Mouse (Mus musculus): ENCODE results near the gene Dgkz. TPM values are rescaled to one million over a fixed set of nuclear protein-coding genes. Genes with fewer than 3 reads are reported as not detected.
A peak's percentile ranks its signal among the peaks of the same experiment; 100 is the strongest.

Gene Dgkz
- total RNA-seq, 4 experiments from 2014 or later = 463 to 479 (median 474) TPM

DNA sequence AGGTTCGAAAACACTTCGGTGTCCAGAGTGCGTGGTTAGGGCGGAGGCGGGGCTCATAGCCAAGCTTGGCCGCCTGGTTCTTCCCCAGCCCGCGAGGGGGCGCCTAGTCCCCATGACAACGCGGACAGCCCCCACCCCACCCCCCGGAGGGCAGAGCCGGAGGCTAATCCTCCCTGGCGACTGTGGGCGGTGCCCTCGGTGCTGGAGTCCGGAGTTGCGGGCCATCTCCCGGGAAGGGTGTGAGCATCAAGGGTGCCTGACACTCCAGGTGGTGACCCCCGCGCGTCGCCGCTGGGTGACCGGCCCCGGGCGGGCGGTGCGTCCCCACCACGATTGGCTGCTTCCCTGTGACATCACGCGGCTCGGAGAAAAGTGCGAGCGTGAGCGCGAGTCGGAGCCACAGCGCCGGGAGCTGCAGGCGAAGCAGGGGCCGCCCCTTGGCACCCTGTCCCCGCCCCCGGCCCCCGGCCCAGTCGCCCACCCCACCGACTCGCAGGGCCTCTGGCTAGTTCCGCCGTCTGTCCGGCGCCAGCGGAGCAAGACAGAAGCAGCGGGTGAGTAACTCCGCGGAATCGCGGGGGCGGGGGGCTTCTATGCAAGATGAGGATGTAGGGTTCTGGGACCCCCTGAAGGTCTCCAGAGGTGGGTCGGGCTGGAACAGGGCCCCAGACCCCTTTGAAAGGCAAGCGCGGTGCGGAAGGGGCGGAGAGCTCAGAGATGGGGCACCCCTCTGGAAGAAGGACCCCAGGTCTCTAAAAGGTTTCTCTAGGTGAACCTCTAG, 53.7 kb downstream of the Dgkz start:
- peak in 1 of 2 experiments; percentile 77 for DNase-seq (ENCODE audit: low spot score in 2 of 2)

DNA sequence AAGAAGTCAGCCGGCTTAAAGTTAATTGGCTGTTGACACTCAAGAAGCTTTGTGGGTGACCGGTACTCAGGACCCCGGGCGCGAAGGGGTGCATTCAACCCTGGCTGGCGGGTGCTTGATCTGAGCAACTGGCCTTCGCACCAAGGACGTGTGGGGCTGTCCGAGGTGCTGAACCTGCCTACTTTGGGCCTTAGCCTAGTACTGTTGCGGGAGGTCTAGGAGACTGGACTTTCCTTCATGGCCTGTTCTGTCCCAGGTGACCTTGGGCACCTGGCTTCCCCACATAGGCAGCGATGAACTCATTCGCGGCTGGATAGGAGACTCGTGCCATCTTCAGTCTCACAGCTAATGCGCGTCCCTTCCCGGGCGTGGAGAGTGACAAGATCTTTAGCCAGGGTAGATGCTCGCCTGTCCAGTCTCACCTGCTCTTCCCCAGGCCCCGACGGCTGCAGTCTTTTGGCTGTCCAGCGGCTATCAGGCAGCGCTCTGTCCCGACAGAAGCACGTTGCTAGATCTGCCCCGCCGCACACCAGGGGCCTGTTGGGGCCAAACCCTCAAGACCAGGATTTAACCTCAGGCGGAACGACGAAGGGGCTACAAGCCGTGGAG, 54.4 kb downstream of the Dgkz start:
- DNase-seq (ENCODE audit: low spot score in 2 of 2) = no peak

DNA sequence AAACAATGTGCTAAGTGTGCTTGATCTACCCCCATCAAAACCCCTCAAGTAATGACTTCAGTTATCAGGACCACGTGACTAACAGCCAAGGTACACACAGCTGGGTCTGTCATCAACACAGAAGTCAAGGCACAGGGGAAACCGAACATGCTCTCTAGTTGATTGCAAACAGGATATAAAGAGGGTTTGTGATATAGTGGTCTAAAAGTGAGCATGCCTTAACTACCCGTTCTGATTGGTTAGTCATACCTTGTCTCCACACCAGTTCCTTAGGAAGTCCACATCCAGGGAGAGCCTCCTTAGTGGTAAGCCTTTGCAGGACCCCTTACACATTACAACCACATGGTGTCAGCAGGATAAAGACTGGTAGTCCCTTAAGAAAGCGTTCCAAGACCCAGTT, 55.5 kb downstream of the Dgkz start:
- no peak for DNase-seq (ENCODE audit: low spot score in 2 of 2)

DNA sequence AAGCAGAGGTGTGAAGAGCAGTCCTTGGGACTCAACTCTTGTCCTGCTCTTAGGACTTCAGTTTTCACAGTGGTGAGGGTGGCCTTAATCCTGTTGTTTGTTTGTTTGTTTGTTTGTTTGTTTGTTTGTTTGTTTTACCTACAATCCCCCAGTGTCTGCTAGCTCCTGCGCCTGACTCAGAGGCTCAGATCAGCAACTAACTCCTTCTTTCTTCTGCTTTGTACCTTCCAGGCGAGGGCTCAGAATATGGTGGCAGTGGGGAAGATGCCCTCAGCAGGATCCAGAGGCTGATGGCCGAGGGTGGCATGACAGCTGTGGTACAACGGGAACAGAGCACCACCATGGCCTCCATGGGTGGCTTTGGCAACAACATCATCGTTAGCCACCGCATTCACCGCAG, 58.6 kb downstream of the Dgkz start:
- no peak for DNase-seq (ENCODE audit: low spot score in 2 of 2)

DNA sequence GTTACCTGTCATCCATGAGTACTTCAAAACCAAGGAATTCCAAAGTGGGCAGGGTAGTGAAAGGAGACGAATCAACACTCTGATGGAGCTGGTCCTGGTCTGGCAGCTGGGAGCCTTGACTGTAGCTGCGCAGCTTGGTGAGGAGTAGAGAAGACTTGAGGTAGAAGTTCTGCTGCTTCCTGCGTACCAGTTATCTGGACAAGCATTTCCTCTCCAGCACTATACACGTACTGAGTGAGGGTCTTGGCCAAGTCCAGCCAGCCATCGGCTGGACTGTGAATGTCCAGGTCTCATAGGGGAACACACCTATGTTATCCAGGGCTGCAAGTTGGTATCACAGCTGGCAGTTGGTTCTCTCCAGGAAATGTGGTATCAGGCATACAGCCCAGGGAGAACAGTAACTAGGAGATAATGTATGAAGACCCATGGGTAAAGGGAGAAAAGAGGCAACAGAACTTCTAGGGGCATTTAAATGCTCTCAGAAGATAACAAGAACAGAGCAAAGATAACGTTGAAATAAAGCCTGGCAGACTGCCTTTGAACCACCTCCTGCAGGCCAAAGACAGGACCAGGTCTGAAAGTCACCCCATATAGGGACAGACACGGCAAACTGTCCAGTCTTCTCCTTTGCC, 59.2 kb downstream of the Dgkz start:
- DNase-seq (ENCODE audit: low spot score in 2 of 2) = no peak

DNA sequence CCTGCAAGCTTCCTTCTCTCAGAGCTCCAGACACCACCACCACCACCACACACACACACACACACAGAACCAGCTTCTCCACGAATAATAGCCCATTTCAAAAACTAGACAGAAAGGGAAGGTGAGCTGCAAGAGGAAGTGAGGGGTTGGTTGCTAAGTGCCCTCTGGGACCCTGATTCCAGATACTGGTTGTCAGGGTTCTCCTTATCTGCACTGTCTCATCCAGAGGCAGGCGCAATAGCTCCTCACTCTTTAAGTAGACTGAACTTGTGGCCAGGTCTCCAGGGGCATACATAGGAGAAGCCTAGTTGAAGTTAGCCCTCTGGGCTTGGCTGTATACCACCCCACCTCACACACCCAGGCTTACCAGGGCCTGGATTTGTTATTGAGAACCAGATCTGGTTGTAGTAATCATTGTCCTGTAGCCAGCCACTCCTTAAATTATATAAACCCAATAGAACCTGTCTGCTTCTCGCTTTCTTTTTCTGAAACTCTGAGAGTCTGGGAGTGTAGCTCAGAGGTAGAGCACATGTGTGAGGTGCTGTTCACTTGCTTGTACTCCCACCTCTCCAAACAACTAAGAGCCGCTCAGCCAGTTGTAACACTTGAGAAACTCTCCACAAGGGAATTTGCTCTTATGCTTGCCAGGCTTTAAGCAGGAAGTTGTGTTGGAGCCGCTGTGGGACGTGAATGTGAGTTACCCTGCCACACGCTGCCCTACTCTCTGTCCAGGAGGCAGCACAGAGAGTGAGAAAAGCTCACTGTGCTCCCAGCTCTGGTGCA, 62.1 kb downstream of the Dgkz start:
- no peak for DNase-seq (ENCODE audit: low spot score in 2 of 2)

DNA sequence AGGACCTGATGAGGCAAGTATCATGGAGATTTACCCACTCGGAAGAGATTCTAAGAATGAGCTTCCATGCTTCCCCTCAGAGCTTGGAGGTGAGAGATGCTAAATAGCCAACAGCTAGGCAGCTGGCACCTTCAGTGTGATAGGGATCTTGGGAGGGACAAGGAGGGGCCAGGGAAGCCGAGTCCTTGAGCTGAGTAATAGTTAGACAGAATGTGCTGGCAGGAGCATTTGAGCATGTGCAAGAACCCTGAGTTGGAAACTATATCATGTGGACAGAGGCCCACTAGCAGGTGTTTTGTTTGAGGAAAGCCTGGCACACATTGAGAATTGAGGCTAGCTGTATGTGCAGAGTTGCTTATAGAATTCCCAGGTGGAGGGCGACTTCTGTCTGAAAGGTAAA, 63.0 kb downstream of the Dgkz start:
- DNase-seq (ENCODE audit: low spot score in 2 of 2) = no peak

DNA sequence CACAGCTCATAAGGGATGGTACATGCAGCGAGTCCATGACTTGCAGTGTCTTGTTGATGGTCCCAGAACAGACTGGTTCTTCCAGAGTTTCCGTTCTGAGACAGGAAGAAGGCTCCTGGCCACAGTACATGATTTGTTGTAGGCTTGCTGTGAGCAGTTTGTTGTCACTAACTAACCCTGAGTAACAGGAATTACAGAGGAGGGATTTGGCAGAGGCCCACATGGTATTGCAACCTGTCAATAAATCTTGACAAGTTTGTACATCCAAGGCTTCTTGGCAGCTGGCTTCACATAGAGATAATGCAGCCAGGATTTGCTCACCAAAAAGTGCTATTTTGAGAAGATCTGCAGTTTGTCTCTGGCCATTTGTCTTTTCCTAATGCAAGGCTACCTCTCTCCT, 69.5 kb downstream of the Dgkz start:
- DNase-seq (ENCODE audit: low spot score in 2 of 2) = peak; percentile 35 to 44

DNA sequence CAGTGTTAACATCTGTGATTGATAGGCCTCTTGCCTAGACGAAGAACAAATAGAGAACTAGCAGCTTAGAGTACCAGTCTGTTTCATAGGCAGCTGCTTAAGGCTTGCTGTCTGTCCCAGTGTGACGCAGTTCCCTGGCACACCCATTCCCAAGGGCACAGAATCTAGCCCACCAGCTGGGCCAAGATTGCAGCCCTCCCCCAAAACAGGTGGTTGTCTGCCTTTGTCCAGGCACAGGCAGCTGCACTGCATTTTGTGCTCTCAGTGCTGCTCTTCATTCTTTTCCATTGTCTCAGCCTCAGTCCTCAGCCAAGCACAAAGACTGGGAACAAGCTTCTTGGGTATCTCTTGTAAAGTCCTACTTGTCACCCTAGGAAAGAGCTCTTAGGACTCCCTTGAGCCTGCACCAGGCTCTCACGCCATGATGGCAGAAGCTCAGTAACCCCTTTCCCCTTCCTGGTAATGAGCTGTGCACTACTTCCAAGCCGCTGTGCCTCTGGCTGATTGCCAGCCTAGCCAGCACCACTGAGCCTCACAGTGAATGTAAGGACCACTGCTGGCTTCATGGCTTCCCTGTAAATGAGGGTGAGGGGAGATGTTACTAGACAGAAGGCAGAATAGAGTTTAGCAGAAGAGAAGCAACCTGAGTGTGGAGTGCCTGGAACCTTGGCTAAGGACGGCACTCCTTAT, 70.9 kb downstream of the Dgkz start:
- DNase-seq (ENCODE audit: low spot score in 2 of 2) = peak in 1 of 2 experiments; percentile 32

DNA sequence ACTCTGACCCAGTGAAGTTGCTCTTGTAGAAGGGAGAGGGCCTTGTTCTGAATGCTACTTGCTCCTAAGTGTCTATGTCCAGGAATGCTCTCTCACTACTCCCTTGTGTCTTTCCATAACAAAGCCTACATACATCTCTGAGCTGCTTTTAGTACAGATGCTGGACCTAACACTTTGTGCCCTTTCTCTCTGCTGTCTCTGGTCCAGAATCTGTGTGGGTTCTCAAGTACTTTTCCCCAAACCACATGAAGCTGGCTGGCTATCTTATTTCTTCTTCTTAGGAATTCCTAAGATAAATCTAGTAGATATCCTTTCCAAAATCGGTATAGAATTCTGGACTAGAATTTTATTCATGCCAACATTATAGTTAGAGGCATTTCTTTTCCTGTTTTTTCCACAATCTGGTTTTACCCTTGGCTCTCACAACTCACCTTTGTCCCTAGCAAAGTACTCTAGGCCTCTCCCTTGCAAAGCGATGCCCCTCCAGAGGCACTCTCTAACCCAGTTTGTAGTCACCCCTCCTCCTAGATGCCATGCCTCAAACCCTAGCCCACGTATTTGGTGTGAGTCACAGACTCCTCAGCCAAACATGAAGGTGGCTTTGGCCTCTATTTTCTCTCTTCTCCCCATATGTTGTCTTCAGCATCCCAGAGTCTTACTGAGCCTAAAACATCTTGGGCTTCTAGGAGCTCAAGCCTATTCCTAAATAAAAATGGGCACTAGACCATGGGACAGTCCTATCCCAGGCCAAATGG, 72.3 kb downstream of the Dgkz start:
- DNase-seq (ENCODE audit: low spot score in 2 of 2) = no peak

DNA sequence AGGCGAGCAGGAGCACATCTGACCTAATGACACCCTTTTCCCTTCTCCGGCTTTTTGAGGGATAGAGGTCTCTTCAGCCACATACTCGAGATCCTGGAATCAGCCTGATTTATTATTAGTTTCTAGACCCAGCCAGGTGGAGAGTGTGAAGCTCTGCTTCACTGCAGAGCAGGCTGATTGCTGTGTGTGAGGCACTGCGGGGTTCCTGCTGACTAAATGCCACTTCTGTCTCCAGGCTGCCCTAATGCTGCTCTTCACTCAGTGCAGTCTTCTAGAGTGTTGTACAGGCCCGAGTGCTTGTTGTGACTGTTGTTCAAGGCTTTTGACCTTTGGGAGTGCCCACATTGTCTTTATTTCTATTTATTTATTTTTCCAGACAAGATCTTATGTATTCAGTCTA, 73.3 kb downstream of the Dgkz start:
- no peak for DNase-seq (ENCODE audit: low spot score in 2 of 2)

DNA sequence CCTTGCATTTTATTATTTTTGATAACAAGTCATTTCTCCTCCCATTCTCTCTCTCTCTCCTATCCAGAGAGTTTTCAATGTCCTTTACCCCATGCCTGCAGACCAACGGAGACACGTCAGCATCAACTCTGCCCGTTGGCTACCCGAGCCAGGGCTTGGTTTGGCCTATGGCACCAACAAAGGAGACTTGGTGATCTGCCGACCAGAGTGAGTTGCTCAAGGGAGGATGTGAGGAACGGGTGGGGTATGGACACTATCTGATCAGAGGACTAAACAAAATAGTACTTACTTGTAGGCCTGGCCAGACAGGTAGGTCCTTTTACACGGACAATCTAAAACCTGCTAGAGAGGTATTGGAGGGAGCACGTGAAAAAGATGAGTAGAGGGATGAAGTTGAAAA, 75.2 kb downstream of the Dgkz start:
- no peak for DNase-seq (ENCODE audit: low spot score in 2 of 2)

DNA sequence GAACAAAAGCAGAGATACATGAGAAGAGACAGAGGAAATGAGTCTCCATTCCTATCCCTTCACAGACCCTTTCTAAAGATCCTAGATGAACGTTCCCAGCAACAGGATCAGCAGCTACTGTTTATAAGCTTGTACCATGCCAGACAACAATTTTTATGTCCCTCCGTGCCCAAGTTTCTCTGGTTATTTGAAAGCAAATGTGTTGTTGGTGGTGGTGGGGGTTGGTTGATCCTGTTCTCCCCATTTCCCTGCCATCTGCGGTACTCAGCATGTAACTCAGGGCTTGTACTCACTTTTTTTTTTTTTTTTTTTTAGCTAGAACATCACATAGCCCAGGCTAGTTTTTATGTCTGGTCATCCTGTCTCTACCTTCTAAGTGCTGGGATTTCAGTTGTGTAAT, 76.5 kb downstream of the Dgkz start:
- no peak for DNase-seq (ENCODE audit: low spot score in 2 of 2)

DNA sequence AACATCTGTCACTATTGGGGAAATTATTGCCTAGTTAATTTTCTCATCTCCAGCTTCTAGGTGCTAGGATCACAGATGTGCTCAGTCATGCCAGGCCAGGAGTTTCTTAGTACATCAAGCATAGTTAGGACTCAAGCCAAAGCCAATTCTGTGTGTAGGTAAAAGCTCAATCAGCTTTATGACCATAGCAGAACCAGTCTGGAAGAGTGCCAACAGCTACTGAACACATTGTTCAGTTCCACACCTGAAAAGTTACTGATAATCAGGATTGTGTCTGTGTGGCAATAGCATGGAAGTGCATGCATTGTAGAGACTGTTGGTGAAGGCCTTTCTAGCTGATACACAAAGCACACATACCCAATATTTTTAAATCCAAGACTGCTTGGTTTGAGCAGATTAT, 77.7 kb downstream of the Dgkz start:
- DNase-seq (ENCODE audit: low spot score in 2 of 2) = no peak

DNA sequence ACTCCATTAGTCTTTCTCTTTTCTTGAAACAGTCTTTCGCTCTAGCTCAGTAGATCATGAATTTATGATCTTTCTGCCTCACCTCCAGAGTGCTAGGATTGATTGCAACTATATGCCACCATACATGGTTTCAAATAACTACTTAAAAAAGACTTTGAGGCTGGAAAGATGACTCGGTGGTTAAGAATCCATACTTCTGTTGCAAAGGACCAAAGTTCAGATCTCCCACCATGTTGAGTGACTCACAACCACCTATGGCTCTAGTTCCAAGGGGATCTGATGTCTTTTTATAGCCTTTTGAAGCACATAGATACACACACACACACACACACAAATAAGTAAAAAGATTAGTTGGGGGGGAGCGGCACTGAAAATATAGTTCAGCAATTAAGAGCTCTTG, 80.3 kb downstream of the Dgkz start:
- DNase-seq (ENCODE audit: low spot score in 2 of 2) = no peak

DNA sequence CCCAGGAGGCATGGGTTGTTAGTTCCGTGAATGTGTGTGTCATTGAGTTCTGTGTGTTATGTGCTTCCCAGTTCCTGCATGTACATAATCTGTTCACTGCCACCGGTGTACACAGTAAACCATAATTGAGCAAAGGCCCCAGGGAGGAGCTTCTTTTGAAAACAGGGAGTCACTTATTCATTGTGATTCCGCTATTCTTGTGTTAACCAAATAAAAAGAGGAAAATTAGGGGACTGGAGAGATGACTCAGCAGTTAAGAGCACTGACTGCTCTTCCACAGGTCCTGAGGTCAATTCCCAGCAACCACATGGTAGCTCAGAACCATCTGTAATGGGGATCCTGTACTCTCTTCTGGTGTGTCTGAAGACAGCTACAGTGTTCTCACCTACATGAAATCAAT, 80.9 kb downstream of the Dgkz start:
- DNase-seq (ENCODE audit: low spot score in 2 of 2) = no peak

DNA sequence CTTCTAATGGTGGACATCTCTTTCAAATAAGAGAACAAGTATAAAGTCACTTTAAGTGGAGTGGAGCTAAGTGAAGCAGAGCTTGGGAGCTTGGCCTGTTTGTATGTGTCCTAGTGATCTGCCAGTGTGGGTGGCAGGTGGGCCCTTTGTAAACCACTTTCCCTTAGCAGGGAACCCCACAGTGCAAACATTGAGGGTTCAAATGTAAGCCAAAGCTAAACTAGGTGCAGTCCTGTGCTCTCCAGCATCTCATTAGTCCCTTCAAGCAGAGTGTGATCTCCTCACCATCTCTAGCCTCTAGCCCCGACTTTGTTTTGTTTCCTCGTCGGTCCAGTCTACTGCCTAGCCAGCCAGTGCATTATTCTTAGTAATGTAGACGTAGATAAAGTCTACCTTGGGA, 91.0 kb downstream of the Dgkz start:
- no peak for DNase-seq (ENCODE audit: low spot score in 2 of 2)

DNA sequence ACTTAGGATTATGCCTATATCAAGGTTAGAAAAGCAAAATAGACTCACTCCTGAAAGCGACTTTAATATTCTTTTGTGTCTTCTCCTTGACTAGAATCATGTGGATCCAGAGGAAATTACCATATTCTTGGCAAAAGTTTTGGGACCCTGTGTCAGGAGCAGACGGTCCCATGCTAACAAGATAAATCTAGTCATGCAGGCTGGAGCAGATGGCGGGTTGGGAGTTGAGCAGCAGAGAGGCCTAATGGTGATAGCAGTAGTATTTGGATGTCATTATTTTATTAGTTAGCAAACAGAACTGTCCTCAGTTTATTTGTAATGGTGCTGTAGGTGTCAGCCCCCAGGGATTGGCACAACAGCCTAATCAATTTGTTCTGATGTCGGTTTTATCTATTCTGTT, 91.7 kb downstream of the Dgkz start:
- DNase-seq (ENCODE audit: low spot score in 2 of 2) = peak in 1 of 2 experiments; percentile 34
